Mouse (Mus musculus): Measurements from ENCODE around the gene Spsb1.

DNA sequence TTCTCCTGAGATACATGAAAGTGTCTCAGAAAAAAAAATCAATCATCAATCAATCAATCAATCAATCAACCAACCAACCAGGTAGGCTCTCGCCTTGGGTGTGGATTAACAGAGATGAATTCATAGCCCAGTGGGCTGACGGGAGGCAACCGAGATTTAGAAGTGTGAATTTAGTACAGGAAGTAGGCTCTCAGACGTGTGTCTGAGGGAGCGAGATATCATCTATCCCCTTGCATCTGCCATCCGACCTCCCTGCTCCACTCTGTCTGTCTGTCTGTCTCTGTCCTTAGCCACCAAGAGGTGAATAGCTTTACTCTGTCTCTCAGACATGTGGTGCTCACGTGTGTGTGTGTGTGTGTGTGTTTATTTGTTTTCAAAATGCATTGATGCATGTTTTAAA, 83.3 kb downstream of the Spsb1 start:
- TF ChIP-seq EP300 (IDR thresholded peaks at IDR 0.05; ENCODE audit: low read depth) (no peak), CTCF (IDR thresholded peaks at IDR 0.05; ENCODE audit: low read depth) (no peak)

Data from liver, embryonic 14.5 days (tissue).